Mouse (Mus musculus) brain, embryonic 14.5 days (tissue): ENCODE data around the gene Gm36210. TPM values are rescaled to one million over a fixed set of nuclear protein-coding genes. Genes with fewer than 3 reads are reported as not detected.

Experiments used
- DNase-seq: peaks from one replicate; pipeline ENCODE4 v3.0.0-alpha.2; 2011; ENCODE audit warnings: low read depth
- CTCF ChIP-seq: fragments of 200-500 bp; IDR thresholded peaks from 2 replicates; pipeline ENCODE4 v1.5.1; 2012; ENCODE audit warnings: inconsistent platforms, mild to moderate bottlenecking, moderate library complexity, borderline replicate concordance; ENCODE audit not compliant: insufficient read depth, insufficient read length; ENCODE audit errors: extremely low read depth
- POLR2A ChIP-seq: fragments of 200-500 bp; IDR thresholded peaks from 2 replicates; pipeline ENCODE4 v1.6.1; 2012; ENCODE audit warnings: mild to moderate bottlenecking, inconsistent platforms, borderline replicate concordance; ENCODE audit not compliant: poor library complexity, insufficient read depth, insufficient read length, severe bottlenecking; ENCODE audit errors: extremely low read depth
- polyA plus RNA-seq: library from polyadenylated mRNA; depleted of rRNA; stranded (reverse); fragments of >200 nt; gene quantifications from 2 replicates; pipeline ENCODE4 v1.2.3, GENCODE M21; 2012; rRNA removed

Gene Gm36210
- polyA plus RNA-seq, result 0.77 and 1.3 TPM in 2 replicates

DNA sequence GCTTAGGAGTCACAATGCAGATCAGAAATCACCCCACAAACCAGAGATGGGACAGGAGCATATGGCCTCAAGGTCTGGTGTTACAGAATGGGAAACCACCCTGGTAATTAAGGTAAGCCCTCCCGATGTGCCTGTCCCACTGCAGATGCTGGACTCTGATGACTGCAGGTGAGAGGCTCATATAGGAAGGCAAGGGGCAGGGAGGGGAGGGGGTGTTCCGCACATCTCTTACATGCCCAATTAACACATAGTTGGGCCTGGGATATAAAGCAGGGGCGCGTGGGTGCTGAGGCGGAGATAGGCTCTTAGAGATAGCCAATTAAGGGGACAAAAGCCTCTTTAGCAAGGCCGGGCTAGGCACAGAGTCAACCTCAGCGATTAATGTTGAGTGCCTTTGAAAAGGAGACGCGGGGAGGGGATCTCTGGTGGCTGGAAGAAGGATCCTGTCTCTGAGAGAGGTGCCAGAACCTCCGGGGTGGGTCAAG is at the start of gene Gm36210:
Gene Gm36210 (minus strand): TSS at position 51 of the 485 bp plus-strand sequence.
- TF ChIP-seq POLR2A, result no peak
- no peak for TF ChIP-seq CTCF
- peak; percentile 58 for DNase-seq

GRCm38 (mm10) chr7:4953815-4954445 is 47.6 kb upstream of the Gm36210 start:
- peak; percentile 32 for DNase-seq
- TF ChIP-seq CTCF (no peak), POLR2A (no peak)

DNA sequence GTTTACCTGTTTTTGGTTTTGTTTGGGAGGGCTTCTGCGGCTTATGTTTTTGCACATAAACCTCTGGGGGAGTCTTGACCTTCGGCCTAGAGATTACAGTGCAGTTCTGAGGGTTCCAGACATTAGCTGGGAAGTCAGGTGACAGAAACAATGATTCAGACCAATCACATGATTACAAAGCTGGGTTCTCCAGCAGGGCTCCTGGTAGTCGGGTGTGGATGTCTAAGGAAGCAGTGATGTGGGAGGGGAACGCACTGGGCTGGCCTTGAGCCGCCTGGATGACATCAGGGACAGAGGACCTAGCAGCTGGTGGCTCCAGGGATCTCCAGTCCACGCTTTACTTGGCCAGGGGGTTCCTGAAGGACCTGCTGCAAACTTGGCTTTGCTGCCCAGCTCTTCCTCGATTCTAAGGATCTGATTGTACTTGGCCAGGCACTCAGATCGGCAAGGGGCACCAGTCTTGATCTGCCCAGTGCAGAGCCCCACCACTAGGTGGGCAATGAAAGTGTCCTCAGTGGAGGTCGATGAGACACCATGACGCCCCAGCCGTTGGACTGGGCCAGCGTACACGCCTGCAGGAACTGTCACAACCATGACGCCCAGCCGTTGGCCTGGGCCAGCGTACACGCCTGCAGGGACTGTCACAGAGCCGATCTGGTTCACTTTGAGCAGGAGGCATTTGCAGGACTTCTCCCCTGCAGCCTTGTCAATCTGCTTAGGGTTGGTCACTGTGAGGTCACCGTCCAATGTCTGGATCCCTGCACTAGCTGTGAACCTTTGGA is 44.4 kb upstream of the Gm36210 start:
- TF ChIP-seq POLR2A, result no peak
- TF ChIP-seq CTCF, result no peak

DNA sequence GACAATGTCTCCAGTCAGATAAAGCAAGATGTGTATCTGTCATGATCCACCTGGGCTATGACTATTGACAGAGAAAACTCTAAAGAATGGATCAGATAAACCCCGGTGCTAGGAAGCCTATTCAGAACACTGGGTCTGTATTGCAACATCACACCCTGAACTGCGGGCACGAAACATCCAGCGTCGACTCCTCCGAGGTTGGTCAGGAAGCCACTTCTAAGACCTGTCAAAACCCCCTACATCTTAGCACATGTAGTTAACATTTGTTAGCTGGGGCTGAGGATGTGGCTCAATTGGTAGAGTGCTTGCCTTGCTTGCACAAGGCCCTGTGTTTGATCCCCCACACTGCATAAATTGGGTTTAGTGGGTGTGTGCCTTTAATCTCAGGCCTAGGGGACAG is 42.1 kb upstream of the Gm36210 start:
- TF ChIP-seq CTCF (no peak), POLR2A (no peak)
- no peak for DNase-seq

More for the DNA sequence above, 44.4 kb upstream of the Gm36210 start:
- DNase-seq, result no peak

DNA sequence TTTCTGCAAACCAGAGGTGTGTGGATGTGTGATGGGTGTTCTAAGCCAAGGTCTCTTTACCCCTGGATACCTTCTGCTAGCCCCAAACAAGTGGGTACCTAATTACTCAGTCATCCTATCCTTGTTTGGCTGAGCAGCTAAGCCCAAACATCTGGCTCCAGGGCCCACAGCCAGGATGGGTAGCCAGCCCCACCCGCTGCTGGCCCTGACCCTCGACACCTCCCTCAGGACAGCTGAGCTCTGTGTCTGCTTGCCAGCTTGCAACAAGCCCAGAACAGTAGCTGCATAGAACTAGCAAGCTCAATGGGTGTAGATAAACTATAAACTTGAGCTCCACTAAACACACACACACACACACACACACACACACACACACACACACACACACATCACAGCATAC is 41.5 kb upstream of the Gm36210 start:
- no peak for DNase-seq
- TF ChIP-seq CTCF (no peak), POLR2A (no peak)

DNA sequence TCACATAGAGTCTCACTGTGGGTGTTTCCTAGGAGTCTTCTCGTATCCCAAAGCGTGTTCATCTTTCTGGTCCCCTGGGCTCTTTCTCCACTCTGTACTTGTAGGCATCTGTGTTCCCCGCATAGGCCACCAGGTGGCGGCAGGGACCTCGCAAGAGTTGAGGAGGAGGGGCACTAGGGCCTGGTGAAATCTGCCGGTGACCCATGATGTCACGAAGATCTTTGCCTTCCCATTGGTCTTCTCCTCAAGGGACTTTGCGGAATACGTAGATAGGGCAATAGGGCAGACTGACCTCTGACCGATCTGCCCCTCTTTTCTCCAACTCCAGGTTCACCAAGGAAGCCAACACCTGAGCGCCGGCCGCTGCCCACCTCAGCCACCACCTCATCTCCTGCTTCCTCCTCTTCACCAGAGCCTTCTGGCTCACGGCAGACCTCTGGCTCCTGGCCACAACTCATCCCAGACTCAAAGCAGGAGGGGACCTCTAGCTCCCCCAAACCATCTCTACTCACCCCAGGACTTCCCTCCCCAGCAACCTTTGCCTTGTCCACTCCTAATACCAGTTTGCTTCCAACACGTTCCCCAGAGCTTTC is 37.0 kb upstream of the Gm36210 start:
- DNase-seq, result peak; percentile 92
- peak; percentile 90 for TF ChIP-seq CTCF
- no peak for TF ChIP-seq POLR2A

DNA sequence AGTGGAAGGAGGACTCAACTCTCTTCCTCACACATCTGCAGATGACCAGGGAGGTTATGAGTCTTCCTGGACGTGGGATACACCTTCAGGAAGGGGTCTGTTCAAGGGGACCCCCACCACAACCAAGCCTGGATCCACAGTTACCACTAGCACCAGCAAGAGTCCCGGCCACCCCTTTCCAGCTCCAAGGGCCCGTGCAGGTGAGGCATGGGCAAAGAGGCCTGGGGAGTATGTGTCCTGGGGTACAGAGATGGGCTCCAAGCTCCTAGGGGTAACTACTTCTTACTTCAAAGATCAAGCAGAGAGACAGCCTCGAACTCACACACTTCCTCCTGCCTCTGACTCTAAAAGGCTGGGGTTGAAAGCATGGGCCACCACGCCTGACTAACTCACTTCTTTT is 36.4 kb upstream of the Gm36210 start:
- TF ChIP-seq POLR2A (no peak), CTCF (no peak)
- no peak for DNase-seq

GRCm38 (mm10) chr7:4940068-4940479 is 33.8 kb upstream of the Gm36210 start:
- TF ChIP-seq CTCF (peak; percentile 82), POLR2A (no peak)
- DNase-seq, result peak; percentile 84

DNA sequence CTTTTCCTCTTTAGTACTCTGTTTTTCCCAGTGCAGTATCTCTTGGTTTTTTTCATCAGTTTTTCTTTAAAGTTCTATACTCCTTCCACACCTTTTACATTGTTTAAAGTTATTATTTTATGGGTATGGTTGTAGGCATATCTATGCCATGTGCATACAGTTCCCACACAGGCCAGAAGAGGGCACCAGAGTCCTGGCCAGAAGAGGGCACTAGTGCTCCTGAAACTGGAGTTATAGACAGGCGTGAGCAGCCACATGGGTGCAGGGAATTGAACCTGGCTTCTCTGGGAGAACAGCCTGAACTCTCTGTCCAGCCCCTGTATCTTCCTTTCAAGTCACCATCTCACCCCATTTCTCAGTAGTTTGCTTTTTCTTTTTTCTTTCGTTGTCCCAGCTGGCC is 32.1 kb upstream of the Gm36210 start:
- TF ChIP-seq POLR2A (no peak), CTCF (peak; percentile 84)
- peak; percentile 58 for DNase-seq

GRCm38 (mm10) chr7:4937392-4937791 is 31.1 kb upstream of the Gm36210 start:
- DNase-seq, result no peak
- TF ChIP-seq CTCF, result no peak
- no peak for TF ChIP-seq POLR2A

GRCm38 (mm10) chr7:4936832-4937231 is 30.5 kb upstream of the Gm36210 start:
- TF ChIP-seq CTCF, result no peak

More at GRCm38 (mm10) chr7:4936832-4937231, 30.5 kb upstream of the Gm36210 start:
- DNase-seq, result no peak
